Mouse (Mus musculus): ENCODE measurements at regions not wholly inside any gene's neighbourhood (a gene's known extent, or its start where the extent isn't known, plus 50 kb on each side); places are given as distances from the start of the nearest gene placed in this dataset.

- H3K27ac ChIP-seq (ENCODE audit: insufficient read depth, low read depth, low read length, poor library complexity, severe bottlenecking): no peak overlapping the region
- H3K9me3 ChIP-seq (ENCODE audit: control insufficient read depth, insufficient read depth, low read depth, low read length): no peaks in the 10 kb centered on the region
- H3K4me1 ChIP-seq (ENCODE audit: control insufficient read depth in 2 of 2, insufficient read depth in 2 of 2, low read length in 2 of 2, poor library complexity in 1 of 2): no peaks in the 10 kb centered on the region
- no peak for DNase-seq (ENCODE audit: low read depth, low spot score)
- H3K4me3 ChIP-seq (ENCODE audit: insufficient read depth in 1 of 2, low read depth in 1 of 2, low read length in 2 of 2, poor library complexity in 1 of 2, severe bottlenecking in 1 of 2): no peak overlapping the region
- TF ChIP-seq MAFK (IDR thresholded peaks at IDR 0.05; ENCODE audit: insufficient read depth, low read depth, low read length): no peak
- no peak for TF ChIP-seq ZC3H11A (IDR thresholded peaks at IDR 0.05; ENCODE audit: borderline replicate concordance, low read depth, low read length)
- no peak for TF ChIP-seq CHD2 (IDR thresholded peaks at IDR 0.05; ENCODE audit: low read depth, low read length)
- no peak for TF ChIP-seq HCFC1 (IDR thresholded peaks at IDR 0.05; ENCODE audit: borderline replicate concordance, insufficient read depth, low read length)
- TF ChIP-seq ZNF384 (IDR thresholded peaks at IDR 0.05; ENCODE audit: low read depth, low read length): no peak
- no peak overlapping the region for H3K9ac ChIP-seq (ENCODE audit: insufficient read depth, low read depth, low read length, poor library complexity, severe bottlenecking)
- H3K36me3 ChIP-seq (ENCODE audit: control insufficient read depth, insufficient read depth, low read length, poor library complexity, severe bottlenecking): no peaks in the 10 kb centered on the region
- in situ Hi-C loops (cut with MboI; ENCODE audit: low sequenced_read_pairs in 2 of 2, unreplicated experiment in 2 of 2): no loop called here
Observed at GRCm38 (mm10) chr12:68694275-68695267, 464.4 kb downstream of the Rps29 start.

DNA sequence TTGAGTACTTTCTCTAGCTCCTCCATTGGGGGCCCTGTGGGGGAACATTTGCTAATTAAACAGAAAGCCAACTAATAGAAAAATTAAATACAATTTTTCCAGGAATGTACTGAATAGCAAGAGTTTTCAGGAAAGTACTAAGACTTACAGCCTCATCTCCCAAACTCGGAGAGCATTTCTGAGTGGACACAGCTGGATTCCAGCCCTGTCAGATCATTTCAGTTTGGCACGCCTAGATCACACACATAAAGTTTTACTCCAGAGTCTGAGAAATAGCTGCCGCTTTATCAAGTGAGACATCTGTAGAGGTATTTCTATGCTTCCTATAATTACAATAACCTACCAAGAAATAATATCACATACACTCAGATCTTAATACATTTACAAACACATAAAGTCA is 470.7 kb downstream of the Rps29 start:
- H3K4me1 ChIP-seq (ENCODE audit: control insufficient read depth in 2 of 2, insufficient read depth in 2 of 2, low read length in 2 of 2, poor library complexity in 1 of 2): no peaks in the 10 kb centered on the region
- H3K4me3 ChIP-seq (ENCODE audit: insufficient read depth in 1 of 2, low read depth in 1 of 2, low read length in 2 of 2, poor library complexity in 1 of 2, severe bottlenecking in 1 of 2): no peak overlapping the region
- H3K9me3 ChIP-seq (ENCODE audit: control insufficient read depth, insufficient read depth, low read depth, low read length): no peaks in the 10 kb centered on the region
- TF ChIP-seq MAFK (IDR thresholded peaks at IDR 0.05; ENCODE audit: insufficient read depth, low read depth, low read length) (no peak), HCFC1 (IDR thresholded peaks at IDR 0.05; ENCODE audit: borderline replicate concordance, insufficient read depth, low read length) (no peak), CHD2 (IDR thresholded peaks at IDR 0.05; ENCODE audit: low read depth, low read length) (no peak), ZNF384 (IDR thresholded peaks at IDR 0.05; ENCODE audit: low read depth, low read length) (no peak), ZC3H11A (IDR thresholded peaks at IDR 0.05; ENCODE audit: borderline replicate concordance, low read depth, low read length) (no peak)
- no peak for DNase-seq (ENCODE audit: low read depth, low spot score)
- in situ Hi-C loops (cut with MboI; ENCODE audit: low sequenced_read_pairs in 2 of 2, unreplicated experiment in 2 of 2): no loop called here
- H3K9ac ChIP-seq (ENCODE audit: insufficient read depth, low read depth, low read length, poor library complexity, severe bottlenecking): no peak overlapping the region
- H3K27ac ChIP-seq (ENCODE audit: insufficient read depth, low read depth, low read length, poor library complexity, severe bottlenecking): no peak overlapping the region
- H3K36me3 ChIP-seq (ENCODE audit: control insufficient read depth, insufficient read depth, low read length, poor library complexity, severe bottlenecking): no peaks in the 10 kb centered on the region

GRCm38 (mm10) chr12:68683897-68684296 is 475.1 kb downstream of the Rps29 start:
- H3K9me3 ChIP-seq (ENCODE audit: control insufficient read depth, insufficient read depth, low read depth, low read length): no peaks in the 10 kb centered on the region
- H3K36me3 ChIP-seq (ENCODE audit: control insufficient read depth, insufficient read depth, low read length, poor library complexity, severe bottlenecking): no peaks in the 10 kb centered on the region
- in situ Hi-C loops (cut with MboI; ENCODE audit: low sequenced_read_pairs in 2 of 2, unreplicated experiment in 2 of 2): no loop called here
- H3K27ac ChIP-seq (ENCODE audit: insufficient read depth, low read depth, low read length, poor library complexity, severe bottlenecking): no peak overlapping the region
- H3K9ac ChIP-seq (ENCODE audit: insufficient read depth, low read depth, low read length, poor library complexity, severe bottlenecking): no peak overlapping the region
- no peaks in the 10 kb centered on the region for H3K4me1 ChIP-seq (ENCODE audit: control insufficient read depth in 2 of 2, insufficient read depth in 2 of 2, low read length in 2 of 2, poor library complexity in 1 of 2)
- no peak for TF ChIP-seq HCFC1 (IDR thresholded peaks at IDR 0.05; ENCODE audit: borderline replicate concordance, insufficient read depth, low read length)
- TF ChIP-seq ZNF384 (IDR thresholded peaks at IDR 0.05; ENCODE audit: low read depth, low read length): no peak
- TF ChIP-seq CHD2 (IDR thresholded peaks at IDR 0.05; ENCODE audit: low read depth, low read length): no peak
- no peak for TF ChIP-seq ZC3H11A (IDR thresholded peaks at IDR 0.05; ENCODE audit: borderline replicate concordance, low read depth, low read length)
- TF ChIP-seq MAFK (IDR thresholded peaks at IDR 0.05; ENCODE audit: insufficient read depth, low read depth, low read length): no peak
- H3K4me3 ChIP-seq (ENCODE audit: insufficient read depth in 1 of 2, low read depth in 1 of 2, low read length in 2 of 2, poor library complexity in 1 of 2, severe bottlenecking in 1 of 2): no peak overlapping the region
- no peak for DNase-seq (ENCODE audit: low read depth, low spot score)

- no peaks in the 10 kb centered on the region for H3K9me3 ChIP-seq (ENCODE audit: control insufficient read depth, insufficient read depth, low read depth, low read length)
- H3K4me3 ChIP-seq (ENCODE audit: insufficient read depth in 1 of 2, low read depth in 1 of 2, low read length in 2 of 2, poor library complexity in 1 of 2, severe bottlenecking in 1 of 2): no peak overlapping the region
- in situ Hi-C loops (cut with MboI; ENCODE audit: low sequenced_read_pairs in 2 of 2, unreplicated experiment in 2 of 2): no loop called here
- H3K36me3 ChIP-seq (ENCODE audit: control insufficient read depth, insufficient read depth, low read length, poor library complexity, severe bottlenecking): no peaks in the 10 kb centered on the region
- no peak for DNase-seq (ENCODE audit: low read depth, low spot score)
- no peak overlapping the region for H3K27ac ChIP-seq (ENCODE audit: insufficient read depth, low read depth, low read length, poor library complexity, severe bottlenecking)
- H3K9ac ChIP-seq (ENCODE audit: insufficient read depth, low read depth, low read length, poor library complexity, severe bottlenecking): no peak overlapping the region
- no peaks in the 10 kb centered on the region for H3K4me1 ChIP-seq (ENCODE audit: control insufficient read depth in 2 of 2, insufficient read depth in 2 of 2, low read length in 2 of 2, poor library complexity in 1 of 2)
- TF ChIP-seq ZNF384 (IDR thresholded peaks at IDR 0.05; ENCODE audit: low read depth, low read length) (no peak), CHD2 (IDR thresholded peaks at IDR 0.05; ENCODE audit: low read depth, low read length) (no peak), MAFK (IDR thresholded peaks at IDR 0.05; ENCODE audit: insufficient read depth, low read depth, low read length) (no peak), HCFC1 (IDR thresholded peaks at IDR 0.05; ENCODE audit: borderline replicate concordance, insufficient read depth, low read length) (no peak), ZC3H11A (IDR thresholded peaks at IDR 0.05; ENCODE audit: borderline replicate concordance, low read depth, low read length) (no peak)
Observed at GRCm38 (mm10) chr12:68683176-68683575, 475.8 kb downstream of the Rps29 start.
